Mouse (Mus musculus): ENCODE data around the gene Clstn1. TPM values are rescaled to one million over a fixed set of nuclear protein-coding genes. Genes with fewer than 3 reads are reported as not detected.

Clstn1 gene
- total RNA-seq, 1 experiment from 2014 or later: 69.1 TPM

- DNase-seq: no peak
Measured at GRCm38 (mm10) chr4:149672747-149673146, 86.5 kb downstream of the Clstn1 start.

GRCm38 (mm10) chr4:149674814-149675377 is 88.6 kb downstream of the Clstn1 start:
- DNase-seq: no peak

- peak; percentile 91 for DNase-seq
Measured at GRCm38 (mm10) chr4:149675378-149676261, 89.4 kb downstream of the Clstn1 start.

- DNase-seq: no peak
Measured at GRCm38 (mm10) chr4:149678006-149678405, 91.7 kb downstream of the Clstn1 start.

- DNase-seq: no peak
Measured at GRCm38 (mm10) chr4:149679056-149679770, 92.9 kb downstream of the Clstn1 start.

GRCm38 (mm10) chr4:149683875-149684274 is 97.6 kb downstream of the Clstn1 start:
- no peak for DNase-seq

GRCm38 (mm10) chr4:149684841-149685623 is 98.8 kb downstream of the Clstn1 start:
- DNase-seq: no peak

- no peak for DNase-seq
Measured at GRCm38 (mm10) chr4:149688861-149689260, 102.6 kb downstream of the Clstn1 start.

GRCm38 (mm10) chr4:149689822-149690700 is 103.8 kb downstream of the Clstn1 start:
- no peak for DNase-seq

GRCm38 (mm10) chr4:149690828-149691280 is 104.6 kb downstream of the Clstn1 start:
- DNase-seq: no peak

- no peak for DNase-seq
Measured at GRCm38 (mm10) chr4:149691368-149691767, 105.1 kb downstream of the Clstn1 start.

- peak; percentile 49 for DNase-seq
Measured at GRCm38 (mm10) chr4:149696189-149696971, 110.1 kb downstream of the Clstn1 start.

GRCm38 (mm10) chr4:149697506-149698196 is 111.4 kb downstream of the Clstn1 start:
- DNase-seq: peak; percentile 44

GRCm38 (mm10) chr4:149698197-149698821 is 112.0 kb downstream of the Clstn1 start:
- peak; percentile 71 for DNase-seq

Small RNA genes lying within 50 kb of the gene (microRNA-seq; reads per million reads assigned to microRNA genes)
- gene Mir5616: 0.76 to 1.3 reads per million in 2 experiments
- gene Mir7023: 0 to 0.43 reads per million in 2 experiments

Other genes with a start within 250 kb of the Clstn1 start
- gene Ube4b, start 159.7 kb upstream of the Clstn1 start, total RNA-seq (2021): 63.8 and 78.6 TPM in 2 replicates
- 103 and 104 TPM in 2 replicates for gene Rbp7, start 131.5 kb upstream of the Clstn1 start, total RNA-seq (2021)
- not detected in 2 replicates for gene Tmem274, start 109.1 kb upstream of the Clstn1 start, total RNA-seq (2021)
- gene Nmnat1, start 101.3 kb upstream of the Clstn1 start, total RNA-seq (2021): 16.1 and 17.9 TPM in 2 replicates
- 32.5 and 35.6 TPM in 2 replicates for gene Lzic, start 101.2 kb upstream of the Clstn1 start, total RNA-seq (2021)
- 31.8 and 34.5 TPM in 2 replicates for gene Ctnnbip1, start 68.2 kb upstream of the Clstn1 start, total RNA-seq (2021)
- gene Pik3cd, start 116.1 kb downstream of the Clstn1 start, total RNA-seq (2021): 4.4 and 19.1 TPM in 2 replicates
- 32.1 and 36.3 TPM in 2 replicates for gene Tmem201, start 151.6 kb downstream of the Clstn1 start, total RNA-seq (2021)
- gene Slc25a33, start 187.8 kb downstream of the Clstn1 start, total RNA-seq (2021): 30.6 and 36.6 TPM in 2 replicates